In the genomic region with DNA sequence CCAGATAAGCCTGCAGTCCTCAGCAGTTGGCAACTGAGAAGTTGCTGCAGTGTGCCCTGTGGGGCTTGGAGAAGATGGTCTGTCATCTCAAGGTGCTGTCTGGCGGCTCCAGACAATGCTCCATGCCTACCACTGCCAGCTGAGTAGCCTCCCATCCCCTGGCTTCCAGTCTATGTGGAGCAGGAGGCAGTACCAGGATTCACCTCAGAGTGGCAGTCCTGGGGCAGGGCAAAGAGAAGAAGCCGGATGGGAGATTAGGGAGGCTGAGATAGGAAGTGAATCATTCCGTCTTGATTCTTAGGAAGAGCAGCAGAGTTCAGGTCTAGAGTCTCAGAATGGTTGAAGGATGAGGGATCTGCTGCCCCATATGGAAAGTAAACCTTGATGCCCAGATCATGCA, we compare ENCODE assay signal across 12 mouse cellular contexts.
DNase-seq lines count a peak whose midpoint lies in the region; ATAC-seq and TF ChIP-seq lines count a peak whose summit lies in the region.
"Had no signal": no experiment of that assay in that cellular context is flagged by ENCODE, and none has a peak within 500 bp of the region (broad histone marks: within the 10 kb centered on the region; RNA-seq: fewer than 3 reads in every experiment).

No protein-coding gene starts in this region.

- H3K36me3 ChIP-seq in lung, postnatal 0 days (ENCODE audit: insufficient read depth, low read length) = no peaks in the 10 kb centered on the region
- no peaks in the 10 kb centered on the region for H3K36me3 ChIP-seq in hindbrain, embryonic 16.5 days (ENCODE audit: control insufficient read depth, insufficient read depth, low read length)
- H3K36me3 ChIP-seq: embryonic facial prominence, embryonic 13.5 days; limb, embryonic 15.5 days; stomach, embryonic 15.5 days had no signal

- H3K4me2 ChIP-seq in lung, postnatal 0 days (replicated peaks; ENCODE audit: low read depth, low read length) = no peak overlapping the region
- H3K4me2 ChIP-seq in hindbrain, embryonic 16.5 days (ENCODE audit: low read length) = no peak overlapping the region
- H3K4me2 ChIP-seq: embryonic facial prominence, embryonic 13.5 days; limb, embryonic 15.5 days; stomach, embryonic 15.5 days had no signal

- DNase-seq in gastrocnemius, adult 2 months = peak; percentile 28
- no peak for DNase-seq in gastrocnemius, postnatal 36 days
- peak; percentile 12 to 16 for DNase-seq in left cerebral cortex, adult 18-20 months (ENCODE audit: low spot score in 2 of 2)
- no peak for DNase-seq in left cerebral cortex, adult 11 months (ENCODE audit: low spot score)
- DNase-seq in adipocyte (ENCODE audit: low spot score) = peak; percentile 12
- peak; percentile 30 for DNase-seq in lung, postnatal 0 days (ENCODE audit: low spot score)
- DNase-seq in spleen, postnatal 14 days (ENCODE audit: low spot score in 2 of 2) = no peak
- DNase-seq: kidney, postnatal 14 days had no signal

- TF ChIP-seq EP300 in lung, postnatal 0 days (IDR thresholded peaks at IDR 0.05) = no peak

- H3K27me3 ChIP-seq in lung, postnatal 0 days (replicated peaks; ENCODE audit: insufficient read depth, low read length) = no peaks in the 10 kb centered on the region
- no peaks in the 10 kb centered on the region for H3K27me3 ChIP-seq in hindbrain, embryonic 16.5 days (replicated peaks; ENCODE audit: control insufficient read depth, insufficient read depth, low read length)
- H3K27me3 ChIP-seq: stomach, embryonic 15.5 days had no signal

- TF ChIP-seq CTCF in gastrocnemius, adult 2 months (IDR thresholded peaks at IDR 0.05) = peak; percentile 47
- peak; percentile 73 for TF ChIP-seq CTCF in lung, postnatal 0 days (IDR thresholded peaks at IDR 0.05)

- H3K4me3 ChIP-seq in gastrocnemius, adult 2 months = no peak overlapping the region
- no peak overlapping the region for H3K4me3 ChIP-seq in lung, postnatal 0 days (ENCODE audit: low read depth, low read length)
- H3K4me3 ChIP-seq in hindbrain, embryonic 16.5 days (ENCODE audit: low read length) = no peak overlapping the region
- H3K4me3 ChIP-seq: embryonic facial prominence, embryonic 13.5 days; limb, embryonic 15.5 days; stomach, embryonic 15.5 days had no signal

- no peak overlapping the region for H3K27ac ChIP-seq in gastrocnemius, adult 2 months
- H3K27ac ChIP-seq in lung, postnatal 0 days (ENCODE audit: low read length) = no peak overlapping the region
- H3K27ac ChIP-seq in hindbrain, embryonic 16.5 days (ENCODE audit: low read depth, low read length) = no peak overlapping the region
- H3K27ac ChIP-seq: embryonic facial prominence, embryonic 13.5 days; limb, embryonic 15.5 days; stomach, embryonic 15.5 days had no signal

- no peaks in the 10 kb centered on the region for H3K4me1 ChIP-seq in lung, postnatal 0 days (ENCODE audit: insufficient read depth, low read depth, low read length)
- no peaks in the 10 kb centered on the region for H3K4me1 ChIP-seq in hindbrain, embryonic 16.5 days (ENCODE audit: control insufficient read depth, insufficient read depth, low read depth, low read length)
- H3K4me1 ChIP-seq: embryonic facial prominence, embryonic 13.5 days; limb, embryonic 15.5 days; stomach, embryonic 15.5 days had no signal

- no peak for ATAC-seq in lung, postnatal 0 days
- ATAC-seq in hindbrain, embryonic 16.5 days = no peak

- no peak overlapping the region for H3K9ac ChIP-seq in lung, postnatal 0 days (replicated peaks; ENCODE audit: low read depth)
- H3K9ac ChIP-seq in hindbrain, embryonic 16.5 days (ENCODE audit: low read depth, low read length) = no peak overlapping the region
- H3K9ac ChIP-seq: embryonic facial prominence, embryonic 13.5 days; limb, embryonic 15.5 days; stomach, embryonic 15.5 days had no signal

- H3K9me3 ChIP-seq in lung, postnatal 0 days (ENCODE audit: low read length) = no peaks in the 10 kb centered on the region
- no peaks in the 10 kb centered on the region for H3K9me3 ChIP-seq in hindbrain, embryonic 16.5 days (ENCODE audit: control insufficient read depth, low read length)
- H3K9me3 ChIP-seq: embryonic facial prominence, embryonic 13.5 days; limb, embryonic 15.5 days; stomach, embryonic 15.5 days had no signal

- 40% methylated on average over 3 of the region's 3 CpGs for WGBS in lung, postnatal 0 days
- 63% methylated on average over 3 of the region's 3 CpGs for WGBS in hindbrain, embryonic 16.5 days

- intact Hi-C loops in gastrocnemius, adult 2 months (cut with DNase I) = no loop called here
- intact Hi-C loops in gastrocnemius, postnatal 36 days (cut with DNase I) = no loop called here

Comparison
In these comparisons a context has a peak if more than half of its experiments do, and no peak if none do; other contexts are left out.
1. DNase-seq: peak in gastrocnemius, adult 2 months (single experiment), left cerebral cortex, adult 18-20 months (2 of 2), adipocyte (single experiment) and lung, postnatal 0 days (single experiment); none in gastrocnemius, postnatal 36 days (0 of 2), left cerebral cortex, adult 11 months (single experiment) and spleen, postnatal 14 days (0 of 2).